Mouse (Mus musculus) B cell, adult 2 months (primary cell): ENCODE data around the gene Vmn2r24.
"Not testable (repeated sequence)": the region's sequence is repeated elsewhere in the genome, so short reads cannot be mapped to it uniquely, and the experiment has no call there.

Source experiments
- DNase-seq, 2 experiments: peaks; one replicate each; pipeline ENCODE4 v3.0.0; 2022

The Vmn2r24 gene

DNA sequence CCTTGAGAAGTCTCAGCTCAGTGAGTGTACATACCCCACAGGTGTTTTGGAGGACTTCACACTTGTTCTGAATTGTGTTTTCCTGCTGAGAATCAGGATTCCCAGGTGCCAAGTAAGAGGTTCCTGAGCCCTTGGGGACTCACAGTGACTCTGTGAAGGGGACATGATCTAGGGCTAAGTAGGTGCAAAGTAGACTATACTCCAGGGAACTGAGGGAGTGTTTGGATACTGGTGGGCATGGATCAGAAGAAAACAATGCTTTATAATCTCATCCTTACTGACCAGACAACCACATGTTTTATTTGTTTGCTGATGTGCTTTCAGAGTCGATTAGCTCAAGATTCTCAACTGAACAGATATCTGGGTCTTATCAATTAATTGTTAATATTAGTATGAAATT lies at the start of gene Vmn2r24:
Vmn2r24 (plus strand) TSS at position 301 of the 400 bp plus-strand sequence.
- DNase-seq, result no peak

DNA sequence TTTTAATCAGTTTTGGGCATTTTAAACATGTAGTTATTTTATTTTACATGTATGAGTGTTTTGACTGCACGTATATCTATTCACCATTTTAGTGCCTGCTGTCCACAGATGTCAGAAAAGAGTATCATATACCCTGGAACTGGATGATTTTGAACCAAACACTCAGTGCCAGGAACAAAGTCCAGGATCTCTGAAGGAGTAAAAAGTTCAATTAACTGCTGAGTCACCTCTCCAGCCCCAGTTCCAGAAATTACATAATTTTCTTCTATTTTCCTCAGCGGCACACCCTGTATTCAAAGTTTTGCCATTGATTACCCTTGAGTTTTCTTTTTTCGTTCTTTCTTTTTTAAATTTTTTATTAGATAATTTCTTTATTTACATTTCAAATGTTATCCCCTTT lies 8.6 kb upstream of the Vmn2r24 start:
- no peak for DNase-seq

DNA sequence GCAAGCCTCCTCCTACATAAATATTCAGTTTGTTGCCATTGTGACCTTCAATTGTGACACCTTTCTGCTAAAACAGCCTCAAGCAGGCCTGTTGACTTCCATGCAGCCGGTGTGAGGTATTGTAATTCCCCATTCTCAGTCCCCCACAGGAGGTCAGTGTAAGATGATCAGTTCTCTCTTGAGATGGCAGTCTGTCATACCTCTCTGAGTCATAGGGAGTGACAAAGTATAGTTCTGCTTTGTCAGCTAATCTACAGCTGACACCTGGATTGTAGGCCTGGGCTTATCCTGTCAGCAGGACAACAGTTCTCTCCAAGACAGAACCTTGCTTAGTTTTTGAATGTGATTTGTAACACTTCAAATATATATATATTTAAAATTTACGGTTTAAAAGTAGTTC lies 6.2 kb downstream of the Vmn2r24 start:
- no peak for DNase-seq

DNA sequence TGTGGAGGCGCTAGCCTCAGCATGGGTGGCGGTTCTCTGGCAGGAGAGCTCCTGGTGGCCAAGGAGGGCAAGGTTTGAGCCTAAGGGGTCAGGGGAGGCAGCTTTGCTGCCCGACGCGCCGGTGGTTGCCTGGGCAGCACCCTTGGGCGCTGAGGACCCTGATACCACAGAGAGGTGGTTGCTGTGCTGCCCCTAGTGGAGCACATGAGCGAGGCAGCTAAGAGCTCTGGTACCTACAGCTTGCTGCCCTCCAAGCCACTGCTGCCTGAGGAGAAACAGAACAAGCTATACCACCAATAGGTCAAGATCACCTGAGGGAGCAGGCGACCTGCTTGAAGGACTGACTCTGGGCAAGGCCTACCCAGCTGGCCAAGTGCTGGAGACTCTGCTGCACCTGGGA lies 15.1 kb downstream of the Vmn2r24 start:
- no peak for DNase-seq

DNA sequence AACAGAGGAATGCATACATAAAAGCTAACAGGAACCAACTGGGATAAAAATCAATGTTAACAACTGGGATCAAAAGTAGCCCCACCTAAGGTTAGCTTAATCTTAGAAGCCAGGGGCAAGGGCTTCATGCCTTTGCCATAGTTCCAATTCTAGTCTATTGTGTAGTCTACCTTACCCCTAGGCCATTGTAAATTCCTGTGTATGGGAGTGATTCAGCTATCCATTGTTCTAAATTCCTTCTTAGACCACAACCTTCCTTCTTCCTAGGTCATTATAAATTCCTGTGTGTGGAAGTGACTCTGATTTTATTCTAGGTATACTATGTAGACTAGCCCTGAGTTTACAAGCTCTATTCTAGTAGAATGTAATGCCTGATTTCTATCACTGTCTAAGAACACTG lies 31.6 kb downstream of the Vmn2r24 start:
- DNase-seq, result not testable (repeated sequence)

DNA sequence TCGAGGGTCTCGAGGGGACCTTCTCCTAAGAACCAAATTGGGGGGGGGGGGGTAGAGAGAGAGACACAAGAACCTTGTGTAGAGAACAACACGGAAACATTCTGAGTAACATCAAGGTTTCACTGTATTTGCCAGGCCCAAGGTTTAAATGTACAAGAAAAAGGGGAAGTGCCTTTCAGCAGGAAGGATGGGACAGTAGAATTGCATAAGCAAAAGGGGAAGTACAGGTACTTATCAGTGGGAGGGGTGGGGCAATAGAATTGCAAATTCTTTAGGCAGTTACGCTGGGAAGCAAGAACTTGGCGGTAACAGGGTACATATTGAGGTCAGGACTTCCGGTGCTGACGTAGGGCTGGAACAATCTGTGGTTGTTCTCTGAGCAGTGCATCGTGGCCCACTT lies 41.3 kb downstream of the Vmn2r24 start:
- DNase-seq, result no peak

DNA sequence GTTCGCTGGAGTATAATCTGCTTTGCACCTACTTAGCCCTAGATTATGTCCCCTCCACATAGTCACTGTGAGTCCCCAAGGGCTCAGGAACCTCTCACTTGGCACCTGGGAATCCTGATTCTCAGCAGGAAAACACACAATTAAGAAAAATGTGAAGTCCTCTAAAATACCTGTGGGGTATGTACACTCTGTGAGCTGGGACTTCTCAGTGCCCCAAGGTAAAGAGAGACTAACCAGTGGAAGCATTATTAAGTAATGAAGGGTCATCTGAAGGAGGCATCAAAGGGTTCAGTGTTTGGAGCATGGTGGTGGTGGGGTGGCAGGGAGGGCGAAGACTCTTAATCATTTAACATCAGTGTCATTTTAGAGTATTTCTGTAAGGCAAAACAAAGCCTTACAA lies 74.7 kb downstream of the Vmn2r24 start, which contains the start of gene Vmn2r25:
Vmn2r25 (minus strand) TSS at position 101 of the 400 bp plus-strand sequence.
- not testable (repeated sequence) for DNase-seq
